Mouse (Mus musculus) gastrocnemius, postnatal 36 days (tissue): ENCODE data around the gene Ccdc85a. TPM values are rescaled to one million over a fixed set of nuclear protein-coding genes. Genes with fewer than 3 reads are reported as not detected.
"Not testable (repeated sequence)": the region's sequence is repeated elsewhere in the genome, so short reads cannot be mapped to it uniquely, and the experiment has no call there.

Source experiments
- DNase-seq, 2 experiments: peaks; one replicate each; pipeline ENCODE4 v3.0.0; 2022
- intact Hi-C: fragments of 180-260 bp; cut with DNase I; formaldehyde crosslinking; loops from one replicate; pipeline ENCODE4 v1.15.1; 2025
- total RNA-seq, 2 experiments: library from RNA; stranded (reverse); gene quantifications; 2 replicates each; pipeline ENCODE4 v1.2.3; 2021

The Ccdc85a gene
- total RNA-seq, 2 experiments from 2014 or later: 5.8 to 6.5 TPM

GRCm38 (mm10) chr11:28459165-28459564 is 125.0 kb downstream of the Ccdc85a start:
- intact Hi-C loops: no loop called here
- DNase-seq: no peak

DNA sequence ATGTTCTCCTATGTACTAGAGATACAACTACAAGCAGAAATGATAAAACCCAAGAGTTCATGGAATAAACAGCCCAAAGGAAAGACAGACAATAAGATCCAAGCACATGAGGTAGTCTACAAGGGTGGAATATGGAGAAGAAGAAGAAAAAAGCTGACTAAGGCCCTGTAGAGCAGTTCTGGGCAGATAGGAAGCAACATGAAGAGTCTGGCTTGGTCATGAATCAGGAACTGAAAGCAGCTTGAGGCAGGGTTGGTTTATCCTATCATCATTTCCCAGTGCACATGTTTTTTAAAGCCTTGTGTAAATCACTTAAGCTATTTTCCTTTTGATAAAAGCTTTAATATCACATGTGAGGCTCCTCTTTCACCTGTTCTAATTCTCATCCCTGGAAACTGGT is 144.2 kb downstream of the Ccdc85a start:
- no peak for DNase-seq
- intact Hi-C loops: no loop called here

- intact Hi-C loops: no loop called here
- DNase-seq: no peak
Measured at GRCm38 (mm10) chr11:28422451-28423231, 161.5 kb downstream of the Ccdc85a start.

- intact Hi-C loops: no loop called here
- no peak for DNase-seq
Measured at GRCm38 (mm10) chr11:28415841-28416240, 168.3 kb downstream of the Ccdc85a start.

- DNase-seq, intact Hi-C loops: not testable (repeated sequence)
Measured at GRCm38 (mm10) chr11:28409880-28410279, 174.2 kb downstream of the Ccdc85a start.

DNA sequence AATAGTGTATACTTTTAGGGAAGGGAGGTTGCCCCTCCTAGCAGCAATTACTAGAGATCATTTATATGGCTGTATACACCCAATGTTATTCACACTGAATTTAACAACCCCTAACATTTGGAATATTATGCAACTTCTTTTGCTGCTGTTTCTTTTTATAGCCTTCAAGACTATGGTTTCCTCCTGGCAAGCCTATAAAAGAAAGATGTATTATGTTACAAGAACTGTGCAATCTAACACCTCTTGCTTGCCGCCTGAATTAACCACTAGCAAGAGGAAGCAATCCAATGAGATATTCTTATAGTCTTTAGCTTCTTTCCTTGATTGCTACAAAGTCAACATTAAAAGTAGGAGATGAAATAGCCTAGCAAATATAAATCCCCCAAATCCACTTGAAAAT is 187.0 kb downstream of the Ccdc85a start:
- intact Hi-C loops: no loop called here
- no peak for DNase-seq

DNA sequence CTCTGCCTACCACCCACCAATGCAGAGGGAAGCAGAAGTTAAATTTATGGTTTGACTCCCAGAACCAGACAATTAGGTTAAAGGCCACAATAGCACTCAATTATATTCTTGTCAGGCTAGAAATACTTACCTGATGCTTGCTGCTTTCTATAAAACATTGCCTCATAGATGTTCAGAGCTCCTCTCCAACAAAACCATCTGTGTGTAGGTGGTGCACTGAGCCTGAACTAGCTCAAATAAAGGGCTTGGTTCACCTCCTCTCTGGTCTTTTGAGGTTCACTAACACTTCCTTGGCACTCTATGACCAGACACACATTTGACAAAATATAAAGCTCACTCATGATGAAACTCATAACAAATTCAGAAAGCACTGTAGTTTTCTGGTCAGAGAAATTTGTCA is 208.2 kb downstream of the Ccdc85a start:
- no peak for DNase-seq
- intact Hi-C loops: no loop called here

- DNase-seq: no peak
- intact Hi-C loops: no loop called here
Measured at GRCm38 (mm10) chr11:28374636-28375035, 209.5 kb downstream of the Ccdc85a start.

GRCm38 (mm10) chr11:28371381-28371780 is 212.7 kb downstream of the Ccdc85a start:
- DNase-seq, intact Hi-C loops: not testable (repeated sequence)

GRCm38 (mm10) chr11:28365929-28366244 is 218.2 kb downstream of the Ccdc85a start:
- intact Hi-C loops: no loop called here

DNA sequence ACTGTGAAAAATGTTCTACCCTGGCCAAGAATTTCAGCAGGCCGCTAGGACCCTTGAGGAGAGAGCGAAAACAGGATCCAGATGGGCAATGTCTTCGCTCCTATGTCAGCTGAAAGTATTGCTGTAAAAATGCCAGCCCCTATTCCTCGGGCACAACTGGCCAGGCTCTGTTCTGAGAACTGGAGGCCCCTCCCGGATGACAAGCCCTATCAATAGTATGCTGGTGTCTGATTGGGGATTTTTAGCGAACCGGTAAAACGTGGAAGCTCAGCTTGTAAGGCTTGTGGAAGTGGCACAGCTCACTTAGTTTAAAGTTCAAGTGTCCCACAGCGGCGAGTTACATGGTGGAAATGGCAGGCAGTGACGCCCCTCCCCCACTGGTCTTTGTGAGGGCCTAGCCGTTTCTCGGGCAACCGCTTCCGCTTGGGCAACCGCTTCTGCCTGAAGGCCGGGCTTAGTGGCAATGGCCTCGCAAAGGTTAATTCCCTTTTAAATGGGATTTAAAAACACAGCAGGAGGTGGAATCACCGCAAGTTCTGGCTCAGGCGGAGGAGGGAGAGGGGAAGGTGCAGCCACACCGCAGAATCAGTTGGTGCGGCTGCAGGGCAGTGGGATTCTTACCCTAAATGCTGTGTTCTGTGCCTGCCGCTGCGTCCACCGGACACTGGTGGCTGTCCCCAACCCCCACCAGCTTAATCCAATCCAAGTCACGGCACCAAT is 218.8 kb downstream of the Ccdc85a start:
- intact Hi-C loops: no loop called here
- peak; percentile 51 to 62 for DNase-seq

More at GRCm38 (mm10) chr11:28365929-28366244, 218.2 kb downstream of the Ccdc85a start:
- DNase-seq: no peak

- no peak for DNase-seq
- intact Hi-C loops: no loop called here
Measured at GRCm38 (mm10) chr11:28343465-28343864, 240.7 kb downstream of the Ccdc85a start.

- intact Hi-C loops: no loop called here
- no peak for DNase-seq
Measured at GRCm38 (mm10) chr11:28341887-28342286, 242.2 kb downstream of the Ccdc85a start.

DNA sequence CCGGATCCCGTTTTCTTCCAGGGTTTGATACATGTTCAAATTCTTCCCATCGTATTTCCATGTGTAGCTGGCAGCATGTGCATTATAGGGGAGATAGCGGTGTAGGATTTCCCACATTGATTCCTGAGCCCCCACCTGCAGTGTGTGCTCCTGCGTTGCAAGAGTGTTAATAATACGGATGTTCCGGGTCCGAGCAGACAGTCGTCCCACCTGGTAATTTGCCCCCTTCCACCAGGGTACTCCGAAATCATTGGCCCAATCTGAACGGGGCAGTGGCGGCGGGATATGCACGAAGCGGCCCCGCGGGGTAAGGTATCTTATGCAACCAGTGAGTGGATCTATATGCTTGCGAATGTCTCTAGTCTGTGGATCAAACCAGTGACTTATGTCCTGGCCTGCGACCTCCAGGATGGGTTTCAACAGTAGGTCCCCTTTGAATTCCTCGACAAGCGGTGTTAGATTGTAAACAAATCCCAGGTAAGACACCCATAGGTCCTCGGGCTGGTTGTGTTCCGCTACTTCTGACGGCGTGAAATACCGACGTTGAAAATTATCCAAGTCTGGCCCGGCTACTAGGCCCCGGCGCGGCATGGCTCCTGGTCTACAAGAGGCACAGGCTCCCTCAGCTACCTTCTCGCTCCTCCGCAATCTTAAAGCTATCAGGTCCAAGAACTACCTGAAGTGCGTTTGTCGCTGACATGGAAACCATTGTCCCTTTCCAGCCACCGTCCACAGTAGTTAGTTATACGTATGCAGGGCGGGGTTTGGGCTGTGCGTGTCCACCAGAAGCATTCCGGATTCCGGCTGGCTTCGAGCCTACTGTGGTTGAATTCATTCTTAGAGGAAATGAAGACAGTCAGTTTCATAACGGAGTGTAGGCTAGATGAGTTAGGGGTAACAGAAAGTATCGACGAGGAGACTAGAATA is 244.6 kb downstream of the Ccdc85a start, which contains the start of gene Gm6685:
Gene Gm6685 (minus strand): TSS at position 644 of the 927 bp plus-strand sequence.
- intact Hi-C loops, DNase-seq: not testable (repeated sequence)

Other genes with a start within 250 kb of the Ccdc85a start
- gene Gm6685, start 244.5 kb downstream of the Ccdc85a start, total RNA-seq: 1 to 10 TPM; 5.8 to 6.0 TPM